Mouse (Mus musculus): Measurements from ENCODE around the gene Ndufa7.
"Not testable (repeated sequence)": the region's sequence is repeated elsewhere in the genome, so short reads cannot be mapped to it uniquely, and the experiment has no call there.

GRCm38 (mm10) chr17:33884320-33884719, 59.9 kb downstream of the Ndufa7 start:
- not testable (repeated sequence) for TF ChIP-seq CTCF (IDR thresholded peaks at IDR 0.05; ENCODE audit: extremely low read depth, insufficient read depth, insufficient read length, insufficient replicate concordance); POLR2A (IDR thresholded peaks at IDR 0.05; ENCODE audit: low read depth, low read length)

All from spleen, adult 2 months (tissue).